Mouse (Mus musculus): ENCODE measurements around the gene Vmn1r70. TPM values are rescaled to one million over a fixed set of nuclear protein-coding genes. Genes with fewer than 3 reads are reported as not detected.

Gene Vmn1r70
- polyA plus RNA-seq (2016; fragmentation: Nextera tagmentation; extraction: Ambion mirVana), result not detected in 2 replicates

DNA sequence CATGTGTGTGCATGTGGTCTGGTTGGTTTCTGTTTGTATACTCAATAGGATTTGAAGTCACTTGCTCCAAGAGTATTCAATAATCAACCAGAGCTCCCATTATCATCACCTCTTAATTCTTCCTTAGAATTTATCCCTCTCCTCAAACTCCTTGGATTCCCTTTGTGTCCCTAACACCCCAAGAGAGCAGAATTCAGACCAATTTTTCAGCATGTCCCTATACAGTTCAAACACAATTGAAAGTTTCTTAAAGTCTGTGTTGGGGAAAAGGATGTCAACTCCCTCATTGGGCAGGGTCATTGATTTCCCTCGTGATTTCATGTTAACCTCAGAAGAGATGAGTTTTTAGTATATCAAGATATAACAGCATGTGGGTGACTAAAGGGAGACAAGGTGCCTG lies at the start of gene Vmn1r70:
TSS of gene Vmn1r70 (plus strand) at position 301 of the 400 bp plus-strand sequence.
- H3K4me2 ChIP-seq (replicated peaks), result no peak within 1 kb of the TSS
- H3K36me3 ChIP-seq, result no peaks in the 10 kb centered on the region
- ATAC-seq (ENCODE audit: insufficient number of reproducible peaks, insufficient read depth, low FRiP score, low TSS enrichment), result no peak
- no peaks in the 10 kb centered on the region for H3K27me3 ChIP-seq
- WGBS, result 76% methylated on average over 1 of the region's 1 CpGs
- H3K27ac ChIP-seq, result no peak within 1 kb of the TSS
- no peaks in the 10 kb centered on the region for H3K4me1 ChIP-seq
- H3K9ac ChIP-seq, result no peak within 1 kb of the TSS
- peaks cover 17% of the 10 kb centered on the region for H3K9me3 ChIP-seq
- no peak within 1 kb of the TSS for H3K4me3 ChIP-seq

- ATAC-seq (ENCODE audit: insufficient number of reproducible peaks, insufficient read depth, low FRiP score, low TSS enrichment), result no peak
- Histone ChIP-seq H3K4me3 (no peak within 1 kb of the TSS), H3K4me1 (no peaks in the 10 kb centered on the region), H3K9ac (no peak within 1 kb of the TSS), H3K36me3 (no peaks in the 10 kb centered on the region), H3K27ac (no peak within 1 kb of the TSS), H3K4me2 (replicated peaks) (no peak within 1 kb of the TSS), H3K9me3 (no peaks in the 10 kb centered on the region; the same call in none of the 2 replicates), H3K27me3 (no peaks in the 10 kb centered on the region)
These were observed 17.8 kb upstream of the Vmn1r70 start, which contains the start of gene Vmn1r69 for GRCm38 (mm10) chr7:10613559-10613958. TSS of gene Vmn1r69 (minus strand) at chr7:10613659.

Other genes starting within 250 kb of the Vmn1r70 start
- gene Vmn1r67, start 188.2 kb upstream of the Vmn1r70 start, polyA plus RNA-seq (2016; fragmentation: Nextera tagmentation; extraction: Ambion mirVana), result not detected in 2 replicates
- 30.9 and 33.7 TPM in 2 replicates for gene Zik1, start 136.1 kb upstream of the Vmn1r70 start, polyA plus RNA-seq (2016; fragmentation: Nextera tagmentation; extraction: Ambion mirVana)
- not detected in 2 replicates for gene Vmn1r68, start 73.0 kb upstream of the Vmn1r70 start, polyA plus RNA-seq (2016; fragmentation: Nextera tagmentation; extraction: Ambion mirVana)
- gene Vmn1r69, start 17.9 kb upstream of the Vmn1r70 start, polyA plus RNA-seq (2016; fragmentation: Nextera tagmentation; extraction: Ambion mirVana), result not detected in 2 replicates
- not detected in 2 replicates for gene Nlrp4b, start 56.3 kb downstream of the Vmn1r70 start, polyA plus RNA-seq (2016; fragmentation: Nextera tagmentation; extraction: Ambion mirVana)
- not detected in 2 replicates for gene Vmn1r71, start 122.8 kb downstream of the Vmn1r70 start, polyA plus RNA-seq (2016; fragmentation: Nextera tagmentation; extraction: Ambion mirVana)